12 mouse cellular contexts compared by ENCODE assay signal in genomic region chr17:73112601-73113000, GRCm38 (mm10). TPM values are rescaled to one million over a fixed set of nuclear protein-coding genes. Genes with fewer than 3 reads are reported as not detected.
DNase-seq lines count a peak whose midpoint lies in the region; ATAC-seq and TF ChIP-seq lines count a peak whose summit lies in the region.
"Had no signal": no experiment of that assay in that cellular context is flagged by ENCODE, and none has a peak within 500 bp of the region (broad histone marks: within the 10 kb centered on the region; RNA-seq: fewer than 3 reads in every experiment).

No protein-coding gene starts in this region.

- H3K4me2 ChIP-seq in lung, embryonic 15.5 days = no peak overlapping the region
- H3K4me2 ChIP-seq in intestine, postnatal 0 days (replicated peaks; ENCODE audit: low read depth) = peak overlapping the region; percentile 37
- H3K4me2 ChIP-seq in myocyte (ENCODE audit: low read depth) = peak overlapping the region; percentile 76

- H3K27ac ChIP-seq in lung, embryonic 15.5 days = peak overlapping the region; percentile 41
- H3K27ac ChIP-seq in intestine, postnatal 0 days (ENCODE audit: low read depth, low read length) = peak overlapping the region; percentile 83

- 17% methylated on average over 6 of the region's 6 CpGs for WGBS in lung, embryonic 15.5 days
- WGBS in intestine, postnatal 0 days = 24% methylated on average over 6 of the region's 6 CpGs

- H3K4me3 ChIP-seq in lung, embryonic 15.5 days = no peak overlapping the region
- no peak overlapping the region for H3K4me3 ChIP-seq in intestine, postnatal 0 days (ENCODE audit: low read depth, low read length)
- no peak overlapping the region for H3K4me3 ChIP-seq in myocyte

- no peak; the same call in 1 of the 2 replicates for ATAC-seq in lung, embryonic 15.5 days (ENCODE audit: borderline replicate concordance, extremely low read depth, low FRiP score, low TSS enrichment)
- ATAC-seq in intestine, postnatal 0 days = no peak
- no peak for ATAC-seq in activated CD4-positive, CD25-positive, alpha-beta regulatory T cell, adult 4 months

- no peaks in the 10 kb centered on the region for H3K27me3 ChIP-seq in lung, embryonic 15.5 days
- no peaks in the 10 kb centered on the region for H3K27me3 ChIP-seq in intestine, postnatal 0 days (replicated peaks; ENCODE audit: control insufficient read depth, insufficient read depth, low read length)
- H3K27me3 ChIP-seq in myocyte (ENCODE audit: control insufficient read depth, insufficient read depth, insufficient read length) = no peaks in the 10 kb centered on the region

- DNase-seq in adrenal gland, postnatal 10 days = peak; percentile 9
- DNase-seq in adrenal gland, postnatal 4 days (ENCODE audit: low spot score in 2 of 2) = no peak
- no peak for DNase-seq in lung, postnatal 36 days
- no peak for DNase-seq in spleen, postnatal 10 days (ENCODE audit: low spot score in 2 of 2)
- DNase-seq: adrenal gland, adult 8-10 months; cerebellum, adult 11-12 months; lung, postnatal 14 days had no signal

- H3K4me1 ChIP-seq in lung, embryonic 15.5 days = peaks cover 26% of the 10 kb centered on the region
- peaks cover 17% of the 10 kb centered on the region; the same call in 1 of the 2 replicates for H3K4me1 ChIP-seq in intestine, postnatal 0 days (replicated peaks; ENCODE audit: control insufficient read depth, insufficient read depth, low read length)

- no peak overlapping the region for H3K9ac ChIP-seq in lung, embryonic 15.5 days
- H3K9ac ChIP-seq in intestine, postnatal 0 days (ENCODE audit: low read depth, low read length) = no peak overlapping the region

- no peaks in the 10 kb centered on the region for H3K9me3 ChIP-seq in lung, embryonic 15.5 days
- no peaks in the 10 kb centered on the region for H3K9me3 ChIP-seq in intestine, postnatal 0 days (ENCODE audit: control insufficient read depth)
- H3K9me3 ChIP-seq: G1E had no signal

- TF ChIP-seq POLR2A in myocyte (IDR thresholded peaks at IDR 0.05; ENCODE audit: insufficient read length, low read depth) = no peak

- TF ChIP-seq CTCF in intestine, postnatal 0 days (IDR thresholded peaks at IDR 0.05; ENCODE audit: low read depth) = no peak

- no peaks in the 10 kb centered on the region for H3K36me3 ChIP-seq in lung, embryonic 15.5 days
- H3K36me3 ChIP-seq in intestine, postnatal 0 days (ENCODE audit: control insufficient read depth, insufficient read depth) = no peaks in the 10 kb centered on the region
- H3K36me3 ChIP-seq in myocyte (ENCODE audit: control insufficient read depth, insufficient read depth) = no peaks in the 10 kb centered on the region

- H3ac ChIP-seq in myocyte (ENCODE audit: control insufficient read depth, insufficient read length) = no peak overlapping the region

- peaks cover 55% of the 10 kb centered on the region for H3K79me2 ChIP-seq in myocyte (ENCODE audit: control insufficient read depth, insufficient read depth)

TF ChIP-seq in myocyte, 11 proteins besides CTCF, POLR2A, EP300 and RAD21:
- TF ChIP-seq CEBPB (IDR thresholded peaks at IDR 0.05; ENCODE audit: insufficient read depth, poor library complexity, severe bottlenecking) (no peak), TCF3 (IDR thresholded peaks at IDR 0.05; ENCODE audit: insufficient read length, low read depth) (no peak), USF1 (IDR thresholded peaks at IDR 0.05; ENCODE audit: low read depth) (no peak), TCF12 (IDR thresholded peaks at IDR 0.05; ENCODE audit: insufficient read depth, poor library complexity, severe bottlenecking) (no peak), MYOG (IDR thresholded peaks at IDR 0.05; ENCODE audit: control insufficient read depth in 1 of 3, insufficient read depth in 1 of 3, insufficient read length in 2 of 3, low read depth in 2 of 3) (no peak), SRF (IDR thresholded peaks at IDR 0.05; ENCODE audit: control insufficient read depth, insufficient read length, low read depth) (no peak), REST (IDR thresholded peaks at IDR 0.05; ENCODE audit: insufficient read depth, insufficient read length) (no peak), POLR2AphosphoS2 (IDR thresholded peaks at IDR 0.05; ENCODE audit: insufficient read length, low read depth) (no peak), MAX (IDR thresholded peaks at IDR 0.05; ENCODE audit: low read depth) (no peak), E2F4 (IDR thresholded peaks at IDR 0.05; ENCODE audit: insufficient read depth) (no peak), MYOD1 (IDR thresholded peaks at IDR 0.05; ENCODE audit: control insufficient read depth in 1 of 3, insufficient read length in 2 of 3, low read depth in 2 of 3) (no peak)
TF ChIP-seq in myocyte: peak in this region for 0.

RNA-seq across cellular contexts. Expression of gene Lclat1, which starts 4.8 kb away (rescaled TPM):
- 10 to 100 TPM; 35.3 to 39.1 TPM for total RNA-seq in adrenal gland, postnatal 10 days (2021)
- 10 to 100 TPM; 37.7 to 41.4 TPM for total RNA-seq in adrenal gland, postnatal 4 days (2021)
- 12.4 and 13.4 TPM in 2 replicates for polyA plus RNA-seq in lung, embryonic 15.5 days (2015; fragmentation: Nextera tagmentation; extraction: Ambion mirVana)
- 21.0 and 24.3 TPM in 2 replicates for polyA plus RNA-seq in intestine, postnatal 0 days (2015; fragmentation: Nextera tagmentation; extraction: Ambion mirVana)
- polyA plus RNA-seq in myocyte (2012; fragmentation: generic; extraction: Trizol) = 27.2 TPM
- polyA plus RNA-seq in activated CD4-positive, CD25-positive, alpha-beta regulatory T cell, adult 4 months (2017; shearing (Covaris generic)) = 10 to 100 TPM; 44.4 to 55.0 TPM
